Mouse (Mus musculus): ENCODE measurements at regions not wholly inside any gene's neighbourhood (a gene's known extent, or its start where the extent isn't known, plus 50 kb on each side); places are given as distances from the start of the nearest gene placed in this dataset.

DNA sequence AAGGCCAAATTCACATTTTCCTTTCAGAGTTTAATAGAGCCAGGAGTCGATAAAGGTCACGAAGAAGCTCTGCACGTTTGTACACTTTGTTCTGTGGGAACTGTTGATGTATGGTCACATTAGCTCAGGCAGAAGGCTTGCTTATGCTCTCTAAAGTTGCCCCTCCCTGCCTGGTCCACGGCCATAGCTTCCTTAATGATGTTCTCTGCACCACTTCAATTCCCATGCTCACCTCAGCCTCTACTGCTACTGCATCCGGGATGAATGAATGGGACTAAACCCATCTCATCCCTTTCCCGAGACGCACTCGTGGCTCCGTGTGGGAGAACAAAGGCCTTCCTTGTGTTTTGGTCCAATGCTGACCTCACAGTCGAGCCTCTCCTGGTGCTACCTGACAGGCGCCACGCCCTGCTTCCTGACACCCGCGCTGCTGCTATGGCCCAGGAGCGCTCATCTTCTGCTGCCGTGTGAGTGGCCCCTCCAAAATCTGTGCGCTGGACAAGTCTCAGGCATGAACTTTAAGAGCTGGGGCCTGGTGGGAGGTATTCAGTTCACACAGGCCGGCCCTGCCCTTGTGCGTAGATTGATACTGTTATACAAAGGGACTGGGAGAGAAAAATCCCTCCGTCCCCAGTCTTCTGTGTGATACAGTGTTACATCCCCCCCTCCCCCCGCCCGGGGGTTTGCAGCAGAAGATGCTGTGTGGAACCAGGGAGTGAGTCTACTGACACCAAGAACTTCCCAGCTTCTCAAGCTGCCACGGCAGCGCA is 386.3 kb upstream of the Trpc7 start:
- no peak for DNase-seq

DNA sequence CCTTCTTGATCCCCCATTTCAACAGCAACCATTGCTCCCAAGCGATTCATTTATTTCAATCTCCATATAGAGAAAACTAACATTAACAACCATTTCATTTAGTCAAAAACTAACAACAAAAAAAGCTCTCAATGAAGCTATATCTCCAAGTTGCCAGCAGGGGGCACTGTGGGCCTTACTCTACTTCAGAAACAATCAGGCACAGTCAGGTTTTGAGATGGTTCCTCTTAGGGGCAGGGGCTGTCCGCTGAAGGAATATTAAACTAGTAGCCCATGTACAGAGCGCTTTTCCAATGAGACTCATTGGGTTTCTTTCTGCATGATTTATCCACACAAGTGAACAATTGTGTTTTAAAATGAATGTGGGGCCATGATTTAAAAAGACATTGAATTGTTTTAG is 385.7 kb upstream of the Trpc7 start:
- no peak for DNase-seq

DNA sequence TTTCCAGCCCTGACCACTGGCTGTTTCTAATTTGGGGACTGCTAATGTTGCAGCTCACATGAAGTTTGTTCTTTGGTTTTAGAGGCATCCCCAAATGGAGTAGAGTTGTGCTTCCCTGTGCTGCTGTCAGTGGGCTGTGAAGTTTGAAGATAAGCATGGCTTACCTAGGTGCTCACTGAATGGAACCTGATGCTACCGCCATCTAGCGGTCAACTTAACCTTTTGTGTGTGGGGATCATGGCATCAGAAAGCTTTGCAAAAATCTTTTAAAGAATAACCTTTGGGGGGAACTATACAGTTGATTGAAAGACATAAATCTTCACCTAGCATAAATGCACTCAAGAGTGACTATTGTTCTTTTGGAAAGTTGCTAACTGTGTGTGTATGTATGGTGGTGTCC is 382.8 kb upstream of the Trpc7 start:
- DNase-seq: no peak

DNA sequence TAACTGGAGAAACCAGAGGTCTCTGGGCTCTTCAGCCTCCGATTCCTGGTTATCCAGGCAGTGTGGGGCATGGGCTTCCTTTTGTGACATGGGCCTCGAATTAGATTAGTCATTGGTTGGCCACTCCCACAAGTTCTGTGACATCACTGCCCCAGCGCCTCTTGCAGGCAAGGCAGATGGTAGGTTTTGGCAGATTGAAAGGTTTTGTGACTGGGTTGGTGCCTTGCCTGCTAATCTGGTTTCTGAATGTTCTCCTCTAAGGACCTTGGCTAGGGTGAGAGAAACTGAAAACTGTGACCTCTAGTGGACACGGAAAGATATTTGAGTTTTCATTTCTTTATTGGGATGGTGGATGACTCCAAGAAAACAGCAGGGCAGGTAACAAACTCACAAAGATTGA is 381.3 kb upstream of the Trpc7 start:
- no peak for DNase-seq

DNA sequence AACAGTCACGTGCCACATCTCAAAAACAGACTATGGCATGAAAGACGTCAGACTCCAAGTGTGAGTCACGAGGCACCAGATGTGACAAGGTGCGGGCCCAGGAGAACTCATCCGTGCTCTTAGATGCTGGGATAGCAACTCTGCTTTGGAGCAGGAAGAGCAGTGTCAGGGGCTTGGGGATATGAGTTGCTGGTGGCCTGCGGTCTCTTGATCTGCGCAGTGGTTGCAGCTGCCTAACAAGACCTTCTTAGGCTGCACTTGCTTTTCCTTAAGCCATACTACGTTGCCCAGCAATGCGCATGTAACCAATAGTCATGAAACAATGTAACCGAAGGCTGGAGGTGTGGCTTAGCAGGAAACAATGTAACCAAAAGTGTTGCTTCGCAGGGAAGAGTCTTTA is 380.1 kb upstream of the Trpc7 start:
- no peak for DNase-seq

DNA sequence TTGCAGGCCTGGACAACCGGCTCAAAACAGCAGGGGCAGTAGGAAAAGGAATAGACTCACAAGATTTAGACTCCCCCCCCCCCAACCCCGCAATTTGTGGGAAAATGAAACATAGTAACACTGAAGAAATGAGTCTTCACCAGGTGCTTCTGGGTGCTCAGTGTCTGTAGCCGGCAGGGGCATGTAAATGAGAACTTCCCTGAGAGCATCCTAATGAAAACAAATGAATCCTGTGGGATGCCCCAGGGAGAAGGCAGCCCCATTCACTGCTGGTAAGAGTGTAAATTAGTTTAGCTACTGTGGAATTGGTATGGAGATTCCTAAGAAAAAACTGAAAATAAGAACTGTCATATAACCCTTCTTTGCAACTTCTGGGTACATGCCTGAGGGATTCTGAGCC is 377.8 kb upstream of the Trpc7 start:
- no peak for DNase-seq

DNA sequence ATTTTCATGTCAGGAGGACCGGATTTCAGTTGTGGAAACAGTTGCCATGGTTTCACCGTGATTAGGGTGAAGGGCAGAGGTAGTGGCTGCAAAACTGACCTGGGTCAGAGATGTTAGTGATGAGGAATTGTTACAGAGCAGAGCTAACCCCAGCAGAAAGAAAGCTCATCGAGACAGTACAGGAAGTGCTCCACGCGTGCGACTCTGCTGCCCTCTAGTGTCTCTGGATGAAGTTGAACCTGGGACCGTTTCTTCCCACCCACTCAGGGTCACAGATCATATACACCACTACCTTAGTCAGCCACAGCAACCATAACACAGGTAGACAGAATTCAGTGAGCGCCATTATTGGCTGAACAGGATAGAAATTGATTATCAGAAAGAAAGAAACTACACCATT is 373.8 kb upstream of the Trpc7 start:
- DNase-seq: no peak

DNA sequence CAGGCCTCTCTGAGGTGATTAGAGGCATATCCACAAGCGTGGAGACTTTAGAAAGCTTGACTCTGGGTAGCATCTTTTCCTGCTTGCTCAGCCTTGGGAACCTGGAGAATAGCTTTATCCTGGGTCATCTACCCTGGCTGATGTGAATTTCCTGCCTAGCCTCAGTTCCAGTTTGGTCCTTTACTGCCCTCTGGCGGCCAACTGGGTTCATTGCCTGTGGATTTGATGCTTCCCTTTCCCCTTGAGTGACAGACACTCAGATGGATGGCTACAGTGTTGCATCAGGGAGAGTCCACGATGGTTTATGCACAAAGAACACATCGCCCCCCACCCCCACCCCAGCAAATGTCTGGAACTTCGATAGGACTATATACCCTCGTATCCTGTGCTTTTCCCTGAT is 364.1 kb upstream of the Trpc7 start:
- DNase-seq: peak in 1 of 2 experiments; percentile 29

DNA sequence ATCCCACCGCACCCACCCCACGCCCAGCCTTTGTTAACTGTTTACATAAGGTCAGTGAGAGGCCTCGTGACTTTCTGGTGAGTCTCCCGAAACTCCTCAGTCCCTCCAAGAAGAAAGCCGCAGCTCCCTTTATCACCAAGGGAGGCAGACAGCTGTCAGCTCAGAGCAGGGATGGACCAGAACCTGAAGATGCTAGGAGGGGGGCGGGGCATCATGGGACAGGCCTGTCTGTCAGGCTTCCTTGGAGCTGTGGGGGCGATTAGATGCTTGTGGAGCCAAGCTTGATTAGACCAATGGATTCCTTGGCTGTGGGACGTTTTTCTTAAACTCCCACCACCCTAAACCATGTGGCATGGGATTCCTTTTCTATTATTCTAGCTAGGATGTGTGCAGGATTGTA is 363.7 kb upstream of the Trpc7 start:
- no peak for DNase-seq

DNA sequence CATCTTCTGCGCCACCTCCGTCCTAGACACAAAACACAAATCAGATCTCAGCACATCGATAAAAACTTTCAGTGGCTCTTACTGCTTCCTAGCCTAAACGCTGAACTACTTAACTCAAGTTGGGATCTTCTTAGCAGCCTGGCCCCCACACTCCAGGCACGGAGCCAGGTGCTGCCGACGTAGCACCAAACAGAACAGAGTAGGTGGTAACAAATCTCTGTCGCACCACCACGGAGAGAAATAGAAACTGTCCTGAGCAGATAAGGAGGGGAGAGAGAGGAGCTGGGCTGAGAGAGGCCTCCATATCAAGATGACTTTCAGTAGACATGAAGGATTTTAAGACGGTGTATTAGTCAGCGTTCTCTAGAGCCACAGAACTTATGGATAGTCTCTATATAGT is 360.1 kb upstream of the Trpc7 start:
- DNase-seq: no peak

DNA sequence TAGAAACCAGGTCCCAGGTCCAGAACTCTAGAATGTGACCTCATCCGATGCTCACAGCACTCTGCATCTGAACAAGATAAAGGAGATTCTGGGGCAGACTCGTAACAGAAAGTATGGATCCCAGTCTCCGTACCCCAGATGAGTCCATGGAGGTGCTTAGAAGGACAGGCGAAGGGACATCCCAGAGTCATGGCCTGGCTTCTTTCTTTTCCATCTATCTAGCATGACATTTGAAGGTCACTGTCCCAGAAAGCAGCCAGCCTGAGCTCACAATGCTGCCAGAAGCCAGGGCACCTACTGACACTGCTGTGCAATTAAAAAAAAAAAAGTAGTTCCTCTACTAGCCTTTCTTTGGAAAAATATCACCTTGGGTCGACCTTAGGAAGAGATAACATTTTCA is 354.1 kb upstream of the Trpc7 start:
- DNase-seq: no peak

DNA sequence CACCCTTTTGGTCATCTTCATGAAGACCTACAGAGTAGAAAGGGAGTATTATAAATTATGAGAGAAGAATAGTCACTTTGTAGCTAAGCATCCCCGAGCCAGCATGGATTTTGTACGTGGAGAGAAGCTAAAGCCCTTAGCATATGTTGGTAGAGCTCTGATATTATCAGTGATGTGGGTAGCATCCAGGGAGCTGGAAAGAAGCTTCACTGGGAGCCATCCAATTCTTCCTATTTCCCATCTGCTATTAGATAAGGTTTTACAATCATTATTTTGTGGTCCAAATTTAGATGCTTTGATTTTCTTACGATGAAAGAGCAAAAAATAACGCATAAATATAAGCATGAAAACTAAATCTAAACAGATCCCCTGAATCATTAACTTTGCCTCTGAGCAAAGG is 353.6 kb upstream of the Trpc7 start:
- DNase-seq: no peak

DNA sequence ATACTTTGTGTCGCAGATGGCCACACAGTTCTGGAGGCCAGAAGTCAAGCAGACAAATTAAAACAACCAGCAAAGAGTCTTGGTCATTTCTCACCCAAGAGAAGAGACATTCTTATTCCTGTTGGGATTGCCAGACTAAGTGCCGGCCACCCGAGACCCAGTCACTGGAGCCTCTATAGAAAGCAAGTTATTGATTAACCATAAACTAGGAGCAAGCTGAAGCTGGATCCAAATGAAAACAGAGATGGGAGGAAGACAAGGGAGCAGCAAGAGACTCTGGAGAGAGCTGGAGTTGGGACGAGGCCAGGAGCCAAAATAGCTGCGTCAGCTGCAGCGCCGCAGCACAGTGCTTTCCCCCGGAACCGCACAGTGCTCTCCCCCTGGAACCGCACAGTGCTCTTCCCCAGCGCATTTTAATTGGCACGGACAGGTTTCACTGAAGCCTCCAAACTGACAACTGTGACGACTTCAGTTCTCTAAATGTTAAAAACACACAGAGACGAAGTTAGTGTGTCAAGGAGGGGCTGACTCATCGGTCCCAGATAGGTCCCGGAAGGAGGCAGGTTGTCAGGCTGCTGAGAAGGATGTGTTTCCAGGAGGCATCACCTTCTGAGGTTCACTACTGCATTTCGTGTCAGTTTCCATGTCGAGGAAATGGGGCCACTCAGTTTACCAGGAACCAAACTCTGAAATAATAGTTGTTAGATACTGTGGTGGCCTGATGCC is 350.6 kb upstream of the Trpc7 start:
- no peak for DNase-seq

DNA sequence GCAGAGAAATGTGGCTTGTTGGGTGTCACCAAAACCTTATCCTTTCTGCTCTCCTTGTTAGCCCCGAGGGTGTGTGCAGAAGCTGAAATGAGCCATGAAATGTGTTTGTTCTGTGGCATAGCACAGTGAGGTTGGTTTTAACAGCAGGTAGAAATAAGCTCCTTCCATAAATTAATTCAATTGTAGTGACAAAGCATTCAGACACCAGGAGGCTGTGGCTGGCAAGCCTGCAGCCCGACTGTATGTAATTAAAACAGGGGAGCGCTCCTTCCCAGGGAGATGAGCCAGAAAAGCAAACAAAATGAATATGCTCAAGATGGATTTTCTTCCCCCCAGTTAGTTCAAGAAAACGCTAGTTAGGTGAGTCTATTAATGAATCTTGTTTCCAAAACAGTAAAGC is 341.1 kb upstream of the Trpc7 start:
- no peak for DNase-seq

DNA sequence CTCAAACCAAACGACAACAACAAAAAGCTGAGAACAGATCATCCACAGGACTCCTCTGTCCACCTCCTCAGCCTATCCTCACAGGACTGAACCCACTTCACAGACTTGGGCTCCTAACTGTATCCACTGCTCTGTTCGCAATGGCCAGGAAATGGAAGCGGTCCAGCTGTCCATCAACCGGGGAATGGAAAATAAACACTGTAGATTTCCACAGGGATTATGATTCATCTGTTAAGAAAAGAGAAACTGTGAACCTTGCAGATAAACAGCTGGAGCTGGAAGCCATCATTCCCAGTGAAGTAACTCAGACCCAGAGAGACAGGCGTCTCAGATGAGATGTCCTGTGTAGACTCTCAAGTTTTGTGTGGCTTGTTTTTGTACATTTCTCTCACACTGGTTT is 340.4 kb upstream of the Trpc7 start:
- no peak for DNase-seq

DNA sequence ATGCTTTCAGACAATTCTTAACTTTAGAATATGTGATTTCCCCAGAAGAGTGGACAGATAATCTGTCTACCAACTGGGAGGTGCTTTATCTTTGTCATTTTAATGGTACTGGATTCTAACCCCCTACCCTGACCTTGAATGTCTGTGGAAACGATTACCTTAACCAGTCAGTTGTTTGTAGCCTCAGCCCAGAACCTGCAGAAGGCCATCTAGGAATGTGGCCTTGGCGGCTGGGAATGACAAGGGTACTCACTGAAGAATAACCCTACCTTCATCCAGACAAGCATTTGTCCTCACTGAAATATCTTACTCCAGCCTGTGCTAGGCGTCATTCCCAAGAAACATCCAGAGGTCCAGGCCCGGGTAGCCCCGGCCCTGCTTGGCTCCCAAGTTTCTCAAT is 337.1 kb upstream of the Trpc7 start:
- DNase-seq: no peak

DNA sequence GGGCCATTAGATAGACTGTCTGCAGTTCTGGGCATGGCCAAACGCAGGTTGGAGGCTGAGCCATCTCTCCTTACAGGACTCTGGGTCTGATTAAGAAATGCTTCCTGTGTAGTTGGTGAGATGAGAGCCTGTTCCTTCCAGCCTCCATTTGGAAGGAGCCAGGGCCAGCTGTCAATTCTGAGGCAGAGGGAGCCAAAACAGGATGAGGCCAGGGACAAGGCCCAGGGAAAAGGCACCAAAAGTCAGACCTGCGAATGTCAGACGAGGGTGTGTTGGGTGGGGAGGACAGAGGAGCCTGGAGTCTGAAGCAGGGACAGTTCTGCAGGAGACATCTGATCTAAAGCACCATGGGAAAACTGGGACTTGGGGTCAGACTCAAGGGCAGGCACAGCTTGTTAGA is 335.9 kb upstream of the Trpc7 start:
- no peak for DNase-seq

DNA sequence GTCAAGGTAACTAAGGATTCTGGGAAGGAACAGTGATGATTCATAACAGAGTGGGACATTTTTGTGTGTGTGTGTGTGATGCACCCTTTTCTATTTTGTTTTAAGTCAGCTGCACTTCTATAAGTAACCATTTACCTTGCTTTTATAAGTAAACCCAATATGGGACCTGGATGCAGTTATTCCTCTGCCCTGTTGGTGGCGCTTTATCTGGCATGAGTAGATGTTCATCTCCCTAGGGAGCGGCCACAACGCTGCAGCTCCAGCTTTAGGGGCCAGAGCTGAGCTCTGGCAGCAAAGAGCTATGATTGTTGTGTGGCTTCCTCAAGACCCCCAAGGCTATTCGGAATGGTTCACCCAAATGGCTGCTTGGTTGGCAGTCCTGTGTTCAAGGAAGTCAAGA is 334.5 kb upstream of the Trpc7 start:
- no peak for DNase-seq

DNA sequence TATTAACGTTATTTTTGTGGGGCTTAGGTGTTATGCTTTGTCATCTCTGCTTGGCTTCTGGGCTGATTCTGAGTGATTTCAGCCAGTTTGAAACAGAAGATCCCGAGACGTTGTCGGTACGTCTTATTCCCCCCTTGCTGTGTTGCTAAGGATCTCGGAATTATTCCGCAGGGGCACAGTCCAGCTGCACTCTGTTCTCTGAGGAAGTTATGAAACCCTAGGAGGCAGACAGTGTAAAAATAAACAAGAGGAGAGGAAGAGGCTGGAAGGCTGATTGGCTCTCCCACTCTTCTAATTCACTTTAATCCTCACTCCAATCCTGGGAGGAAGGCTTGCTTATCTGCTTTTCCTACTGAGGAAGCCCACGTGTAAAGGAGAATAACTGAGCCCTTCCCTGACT is 325.3 kb upstream of the Trpc7 start:
- DNase-seq: no peak

DNA sequence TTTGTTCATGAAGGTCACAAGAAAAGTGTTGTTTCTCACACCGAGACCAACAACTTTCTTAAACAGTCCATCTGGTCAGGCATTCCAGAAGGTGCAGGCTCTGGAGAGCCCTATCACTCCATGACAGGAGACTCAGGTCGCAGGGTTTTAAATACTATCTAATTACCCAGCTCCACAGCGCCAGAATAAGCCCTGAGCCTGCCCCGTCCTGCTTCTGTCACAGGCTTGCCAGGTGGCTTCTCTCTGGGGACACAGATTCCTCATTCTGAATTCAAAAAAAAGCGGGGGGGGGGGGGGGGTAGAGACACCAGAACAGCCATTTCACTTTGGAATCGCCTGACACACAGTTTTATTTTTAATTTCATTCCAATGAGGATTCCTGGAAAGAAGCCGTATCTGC is 320.4 kb upstream of the Trpc7 start:
- DNase-seq: no peak

DNA sequence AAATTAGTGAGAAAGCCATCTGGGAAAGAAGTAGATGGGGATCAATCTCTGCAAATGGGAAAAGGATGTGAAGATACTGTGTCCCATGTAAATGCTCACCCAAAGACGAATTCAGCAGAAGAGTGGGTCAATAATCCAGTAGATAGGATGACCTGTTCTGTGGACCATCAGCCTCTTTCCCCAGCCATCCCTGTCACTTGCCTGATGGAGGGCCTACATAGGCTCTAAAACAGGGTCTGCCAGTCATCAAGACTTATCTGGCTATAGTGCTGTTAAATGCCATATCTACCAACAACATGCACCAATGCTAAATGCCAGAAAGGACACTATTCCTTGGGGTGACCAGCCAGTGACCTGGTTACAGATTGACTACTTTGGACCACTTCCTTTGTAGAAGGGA is 316.5 kb upstream of the Trpc7 start:
- no peak for DNase-seq

DNA sequence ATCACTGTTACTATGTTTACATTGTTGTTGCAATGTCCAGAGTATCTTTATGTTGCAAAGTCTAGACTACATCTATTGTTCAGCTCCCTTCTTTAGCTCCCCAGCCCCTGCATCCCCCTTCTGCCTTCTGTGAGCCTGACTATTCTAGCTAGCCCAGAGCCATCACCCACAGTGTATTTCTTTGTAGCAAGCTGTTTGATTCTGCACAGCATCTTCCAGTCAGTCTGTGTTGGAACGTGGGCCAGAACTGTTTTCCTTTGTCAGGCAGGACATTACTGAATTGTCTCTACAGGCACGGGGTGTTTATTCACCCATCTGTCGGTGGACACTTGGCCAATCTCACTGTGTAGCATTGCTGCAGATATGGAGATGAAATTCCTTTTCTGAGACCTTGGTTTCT is 295.4 kb upstream of the Trpc7 start:
- no peak for DNase-seq

DNA sequence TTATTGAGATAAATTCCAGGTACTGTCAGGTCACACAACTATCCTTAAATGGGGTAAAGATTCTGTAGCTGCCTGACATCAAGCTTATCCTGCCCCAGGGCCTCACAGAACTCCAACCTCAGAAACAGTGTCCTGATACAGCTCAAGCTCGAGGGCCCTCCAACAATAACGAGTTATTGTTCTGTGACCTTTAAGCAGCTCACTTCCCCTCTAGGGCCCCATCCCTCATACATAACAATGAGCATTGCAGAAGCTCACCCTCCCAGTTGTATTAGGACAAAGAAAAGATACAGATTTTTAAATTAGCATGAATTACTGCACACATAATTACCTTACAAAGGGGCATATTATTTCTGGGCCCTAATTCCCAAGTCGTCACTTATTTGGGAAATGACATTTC is 293.5 kb upstream of the Trpc7 start:
- DNase-seq: no peak

DNA sequence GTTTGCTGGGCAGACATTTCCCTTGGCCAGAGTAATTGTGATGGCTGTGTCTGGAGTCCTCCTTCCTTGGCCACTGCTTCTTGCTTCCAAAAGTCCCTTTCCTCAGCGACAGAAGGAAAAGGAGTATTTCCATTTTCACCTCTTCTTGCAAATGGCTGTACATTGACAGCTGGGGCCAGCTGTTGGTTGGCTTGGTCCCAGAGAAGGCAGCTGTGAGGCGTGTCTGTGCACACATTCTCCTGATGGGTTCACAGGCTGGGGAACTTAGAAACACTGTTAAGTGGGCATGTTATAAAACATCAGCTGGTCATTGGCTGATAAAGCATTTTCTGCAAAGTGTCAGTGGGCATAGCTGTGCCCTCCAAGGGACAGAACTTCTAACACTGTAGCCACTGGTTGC is 290.4 kb upstream of the Trpc7 start:
- no peak for DNase-seq

DNA sequence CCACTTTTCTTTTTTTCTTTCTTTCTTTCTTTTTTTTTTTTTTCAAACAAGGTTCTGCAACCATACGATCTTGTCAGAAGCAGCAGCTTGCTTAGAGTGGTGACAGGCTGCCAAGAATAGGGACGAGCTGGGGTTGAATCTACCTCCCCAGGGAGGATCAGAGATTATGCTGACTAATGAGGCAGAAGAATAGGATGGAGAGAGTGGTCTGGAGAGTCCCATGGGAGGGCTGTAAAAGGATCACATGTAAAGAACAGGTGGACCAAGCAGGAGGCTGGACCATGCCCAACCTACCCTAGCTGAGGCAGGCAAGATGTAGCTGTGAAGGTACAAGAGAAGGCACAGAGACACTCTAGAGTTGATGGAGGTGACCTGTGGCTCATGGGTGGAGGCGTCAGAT is 274.4 kb upstream of the Trpc7 start:
- no peak for DNase-seq
